Mouse (Mus musculus): ENCODE measurements at regions not wholly inside any gene's neighbourhood (a gene's known extent, or its start where the extent isn't known, plus 50 kb on each side); places are given as distances from the start of the nearest gene placed in this dataset.

GRCm38 (mm10) chr4:34155501-34155900, 105.5 kb upstream of the Spaca1 start:
- TF ChIP-seq CTCF (IDR thresholded peaks at IDR 0.05; ENCODE audit: control insufficient read depth, insufficient read depth, insufficient replicate concordance, low read depth, low read length) (no peak), POLR2A (IDR thresholded peaks at IDR 0.05; ENCODE audit: control insufficient read depth, low read depth, low read length) (no peak)

Data from testis, adult 2 months (tissue).